In genomic region chr14:121252542-121252941, GRCm38 (mm10) we compare ENCODE assay signal across 26 mouse cellular contexts.
DNase-seq lines count a peak whose midpoint lies in the region; ATAC-seq and TF ChIP-seq lines count a peak whose summit lies in the region.
"Had no signal": no experiment of that assay in that cellular context is flagged by ENCODE, and none has a peak within 500 bp of the region (broad histone marks: within the 10 kb centered on the region; RNA-seq: fewer than 3 reads in every experiment).

No protein-coding gene starts in this region.

- H3K9ac ChIP-seq in heart, postnatal 0 days (replicated peaks; ENCODE audit: low read depth, low read length), result no peak overlapping the region
- no peak overlapping the region for H3K9ac ChIP-seq in liver, embryonic 14.5 days (replicated peaks)
- H3K9ac ChIP-seq in liver, embryonic 11.5 days (ENCODE audit: low read depth, low read length), result no peak overlapping the region
- H3K9ac ChIP-seq in liver, embryonic 16.5 days (ENCODE audit: low read depth, low read length), result no peak overlapping the region
- H3K9ac ChIP-seq: embryonic facial prominence, embryonic 13.5 days; forebrain, embryonic 13.5 days; heart, embryonic 12.5 days; heart, embryonic 15.5 days; hindbrain, embryonic 12.5 days; intestine, embryonic 15.5 days had no signal

- H3K36me3 ChIP-seq in heart, postnatal 0 days (replicated peaks; ENCODE audit: control insufficient read depth, insufficient read depth, low read length), result peaks cover 33% of the 10 kb centered on the region
- H3K36me3 ChIP-seq in liver, embryonic 14.5 days (replicated peaks; ENCODE audit: control insufficient read depth, insufficient read depth, low read depth), result no peaks in the 10 kb centered on the region
- H3K36me3 ChIP-seq in liver, embryonic 11.5 days (ENCODE audit: control insufficient read depth, insufficient read depth, low read length), result no peaks in the 10 kb centered on the region
- no peaks in the 10 kb centered on the region for H3K36me3 ChIP-seq in liver, embryonic 16.5 days (ENCODE audit: control insufficient read depth, insufficient read depth)
- H3K36me3 ChIP-seq: intestine, embryonic 15.5 days had no signal

- TF ChIP-seq EP300 in heart, postnatal 0 days (IDR thresholded peaks at IDR 0.05; ENCODE audit: low read depth), result no peak
- TF ChIP-seq EP300 in liver, embryonic 14.5 days (IDR thresholded peaks at IDR 0.05; ENCODE audit: low read depth), result no peak

- intact Hi-C loops in heart, postnatal 25 days (cut with DNase I), result no loop called here

- no peak overlapping the region for H3K4me3 ChIP-seq in heart, postnatal 0 days (ENCODE audit: low read depth, low read length)
- H3K4me3 ChIP-seq in liver, embryonic 14.5 days (ENCODE audit: insufficient read depth in 1 of 2, low read depth in 2 of 2, low read length in 2 of 2), result no peak overlapping the region
- no peak overlapping the region for H3K4me3 ChIP-seq in liver, embryonic 11.5 days (ENCODE audit: low read depth, low read length)
- H3K4me3 ChIP-seq in liver, embryonic 16.5 days (ENCODE audit: low read depth, low read length), result no peak overlapping the region
- H3K4me3 ChIP-seq: embryonic facial prominence, embryonic 10.5 days; embryonic facial prominence, embryonic 13.5 days; forebrain, embryonic 10.5 days; forebrain, embryonic 13.5 days; heart, embryonic 12.5 days; heart, embryonic 15.5 days; hindbrain, embryonic 12.5 days; intestine, embryonic 15.5 days had no signal

- H3K4me2 ChIP-seq in heart, postnatal 0 days (ENCODE audit: low read depth, low read length), result no peak overlapping the region
- no peak overlapping the region for H3K4me2 ChIP-seq in liver, embryonic 14.5 days (ENCODE audit: low read depth)
- no peak overlapping the region for H3K4me2 ChIP-seq in liver, embryonic 11.5 days
- H3K4me2 ChIP-seq in liver, embryonic 16.5 days (ENCODE audit: low read depth, low read length), result no peak overlapping the region
- H3K4me2 ChIP-seq: embryonic facial prominence, embryonic 13.5 days; forebrain, embryonic 13.5 days; heart, embryonic 12.5 days; heart, embryonic 15.5 days; hindbrain, embryonic 12.5 days; intestine, embryonic 15.5 days had no signal

- TF ChIP-seq CTCF in heart, postnatal 0 days (IDR thresholded peaks at IDR 0.05; ENCODE audit: low read depth), result no peak
- no peak for TF ChIP-seq CTCF in liver, embryonic 14.5 days (IDR thresholded peaks at IDR 0.05; ENCODE audit: low read depth)

- DNase-seq in adrenal gland, adult 2 months, result peak; percentile 59
- DNase-seq in adrenal gland, postnatal 10 days, result no peak
- DNase-seq in heart, postnatal 0 days (ENCODE audit: low spot score), result no peak
- no peak for DNase-seq in heart, postnatal 25 days (ENCODE audit: low spot score)
- no peak for DNase-seq in liver, embryonic 14.5 days (ENCODE audit: low read depth in 3 of 3, low spot score in 3 of 3)
- DNase-seq in liver, embryonic 11.5 days (ENCODE audit: low spot score), result no peak
- DNase-seq in right cerebral cortex, postnatal 25 days, result no peak
- DNase-seq: adrenal gland, postnatal 14 days; cerebellum, adult 11-12 months; cerebellum, adult 8-10 months; cerebellum, postnatal 10 days; cerebellum, postnatal 36 days; embryo, embryonic 11 days; gastrocnemius, postnatal 25 days; heart, adult 18-20 months; heart, postnatal 14 days had no signal

- peak; percentile 30; the same call in 1 of the 2 replicates for ATAC-seq in heart, postnatal 0 days (ENCODE audit: insufficient read depth, low read depth)
- 0 out of 2 replicates have a peak, but pooled peaks have one; percentile 26 for ATAC-seq in liver, embryonic 14.5 days (ENCODE audit: insufficient read depth)
- no peak for ATAC-seq in liver, embryonic 11.5 days (replicated peaks; ENCODE audit: low FRiP score)
- 0 out of 2 replicates have a peak, but pooled peaks have one; percentile 35 for ATAC-seq in liver, embryonic 16.5 days (ENCODE audit: low read depth)
- ATAC-seq: forebrain, embryonic 13.5 days; hindbrain, embryonic 16.5 days; intestine, embryonic 15.5 days had no signal

- H3K27ac ChIP-seq in heart, postnatal 0 days (ENCODE audit: low read depth), result no peak overlapping the region
- H3K27ac ChIP-seq in liver, embryonic 14.5 days, result no peak overlapping the region
- no peak overlapping the region for H3K27ac ChIP-seq in liver, embryonic 11.5 days (ENCODE audit: low read depth, low read length)
- H3K27ac ChIP-seq in liver, embryonic 16.5 days (ENCODE audit: low read length), result no peak overlapping the region
- H3K27ac ChIP-seq: embryonic facial prominence, embryonic 10.5 days; embryonic facial prominence, embryonic 13.5 days; forebrain, embryonic 10.5 days; forebrain, embryonic 13.5 days; heart, embryonic 15.5 days; hindbrain, embryonic 12.5 days; intestine, embryonic 15.5 days had no signal

- no peaks in the 10 kb centered on the region for H3K9me3 ChIP-seq in heart, postnatal 0 days (replicated peaks; ENCODE audit: control insufficient read depth, low read length)
- no peaks in the 10 kb centered on the region for H3K9me3 ChIP-seq in liver, embryonic 14.5 days (ENCODE audit: control insufficient read depth, low read length)
- no peaks in the 10 kb centered on the region for H3K9me3 ChIP-seq in liver, embryonic 11.5 days (ENCODE audit: control insufficient read depth, low read length)
- no peaks in the 10 kb centered on the region for H3K9me3 ChIP-seq in liver, embryonic 16.5 days (replicated peaks; ENCODE audit: control insufficient read depth, low read length)
- H3K9me3 ChIP-seq: embryonic facial prominence, embryonic 10.5 days; embryonic facial prominence, embryonic 13.5 days; forebrain, embryonic 10.5 days; forebrain, embryonic 13.5 days; heart, embryonic 12.5 days; heart, embryonic 15.5 days; hindbrain, embryonic 12.5 days; intestine, embryonic 15.5 days had no signal

- H3K4me1 ChIP-seq in heart, postnatal 0 days (ENCODE audit: control insufficient read depth, insufficient read depth), result no peaks in the 10 kb centered on the region; the same call in 1 of the 2 replicates
- no peaks in the 10 kb centered on the region for H3K4me1 ChIP-seq in liver, embryonic 14.5 days (replicated peaks; ENCODE audit: control insufficient read depth in 2 of 2, insufficient read depth in 2 of 2, low read length in 1 of 2)
- H3K4me1 ChIP-seq in liver, embryonic 11.5 days (replicated peaks; ENCODE audit: control insufficient read depth, insufficient read depth, low read length), result no peaks in the 10 kb centered on the region
- H3K4me1 ChIP-seq in liver, embryonic 16.5 days (ENCODE audit: control insufficient read depth, low read depth, low read length), result no peaks in the 10 kb centered on the region; the same call in 1 of the 2 replicates

- no peaks in the 10 kb centered on the region for H3K27me3 ChIP-seq in heart, postnatal 0 days (ENCODE audit: control insufficient read depth, insufficient read depth, low read length)
- no peaks in the 10 kb centered on the region for H3K27me3 ChIP-seq in liver, embryonic 14.5 days (ENCODE audit: control insufficient read depth, insufficient read depth, low read length)
- H3K27me3 ChIP-seq in liver, embryonic 11.5 days (replicated peaks; ENCODE audit: control insufficient read depth, insufficient read depth, low read length), result no peaks in the 10 kb centered on the region
- H3K27me3 ChIP-seq in liver, embryonic 16.5 days (ENCODE audit: control insufficient read depth, insufficient read depth, low read depth, low read length), result no peaks in the 10 kb centered on the region
- H3K27me3 ChIP-seq: embryonic facial prominence, embryonic 13.5 days; forebrain, embryonic 13.5 days; heart, embryonic 12.5 days; heart, embryonic 15.5 days; hindbrain, embryonic 12.5 days; intestine, embryonic 15.5 days had no signal

- 78% methylated on average over 10 of the region's 10 CpGs for WGBS in heart, postnatal 0 days
- 69% methylated on average over 10 of the region's 10 CpGs for WGBS in liver, embryonic 14.5 days (ENCODE audit: insufficient replicate concordance)
- WGBS in liver, embryonic 11.5 days, result 76% methylated on average over 10 of the region's 10 CpGs
- 60% methylated on average over 10 of the region's 10 CpGs for WGBS in liver, embryonic 16.5 days (ENCODE audit: insufficient replicate concordance)
